Mouse (Mus musculus) kidney, adult 9 months (tissue): ENCODE measurements at regions not wholly inside any gene's neighbourhood (a gene's known extent, or its start where the extent isn't known, plus 50 kb on each side); places are given as distances from the start of the nearest gene placed in this dataset.

Experiments
- DNase-seq: peaks from one replicate; pipeline ENCODE4 v3.0.0; 2022

DNA sequence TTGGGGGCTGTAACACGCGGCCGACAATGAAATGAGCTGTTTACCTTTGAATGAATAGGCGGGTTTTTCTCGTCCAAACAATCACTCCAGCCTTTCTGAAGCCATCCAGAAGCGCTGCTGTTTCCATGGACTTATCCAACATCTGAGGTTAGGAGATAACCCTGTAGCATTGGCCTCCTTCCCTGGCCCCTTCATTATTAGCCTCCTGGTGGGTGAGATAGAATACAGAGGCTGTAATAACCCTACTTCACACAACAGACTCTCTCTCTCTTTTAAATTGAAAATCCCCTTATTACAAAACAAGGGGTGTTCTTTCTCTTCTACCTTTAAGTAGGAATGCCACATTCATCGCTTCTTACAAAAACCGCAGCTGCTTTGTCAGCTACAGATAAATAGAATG, 646.8 kb downstream of the Nedd1 start:
- DNase-seq = no peak

DNA sequence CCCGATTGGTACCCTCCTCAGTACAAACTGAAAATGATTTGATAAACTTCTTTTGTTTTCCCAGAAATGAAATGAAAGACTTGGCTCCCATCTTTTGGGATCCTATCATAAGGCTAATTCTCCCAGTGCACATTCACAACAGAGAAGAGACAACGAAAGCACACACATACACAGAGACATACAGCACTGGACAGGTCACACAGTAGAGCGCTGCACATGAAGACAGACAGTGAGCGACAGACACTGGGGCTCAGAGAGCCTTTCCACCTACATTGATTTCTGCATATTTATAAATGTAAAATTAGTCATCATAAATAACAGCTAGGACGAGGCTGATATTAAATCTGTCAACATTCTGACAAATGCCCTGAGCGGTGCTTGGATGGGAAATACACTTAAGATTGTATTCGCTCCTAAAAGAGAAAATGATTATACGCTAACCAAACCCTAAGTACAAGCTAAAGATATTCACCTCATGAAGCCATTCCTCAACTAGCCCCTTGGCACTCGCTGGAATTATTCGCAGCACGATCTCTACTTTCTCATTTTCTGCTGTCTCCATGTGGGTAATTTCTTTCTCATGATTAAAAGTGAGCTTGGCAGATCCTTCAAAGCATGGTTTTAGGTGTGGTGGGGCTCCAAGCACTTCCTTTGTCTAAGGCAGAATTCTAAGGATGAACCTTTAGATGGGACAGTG, 647.4 kb downstream of the Nedd1 start:
- DNase-seq = no peak

DNA sequence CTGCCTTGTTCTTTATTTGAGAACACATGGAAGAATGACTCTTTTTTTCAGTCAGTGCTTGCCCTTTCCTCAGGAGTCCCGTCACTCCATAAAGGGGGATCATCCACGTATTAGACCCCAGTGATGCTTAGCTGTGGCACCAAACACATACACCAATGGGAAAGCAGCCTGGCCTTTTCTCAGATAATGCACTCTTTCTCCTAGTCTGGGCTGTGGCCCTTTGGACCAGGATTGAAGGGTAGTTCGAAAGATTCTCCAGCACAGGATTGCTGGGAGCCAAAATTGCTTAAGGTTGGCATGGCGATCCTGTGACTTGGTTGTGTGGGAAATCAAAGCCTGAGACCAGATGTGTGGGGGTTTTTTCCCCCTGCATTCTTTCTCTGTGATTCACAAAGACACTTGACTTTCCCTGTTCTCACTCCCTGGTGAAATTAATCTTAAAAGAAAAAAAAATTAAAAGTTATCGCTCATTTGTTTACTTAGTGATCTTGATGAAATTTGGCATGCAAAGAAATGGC, 648.3 kb downstream of the Nedd1 start:
- no peak for DNase-seq

DNA sequence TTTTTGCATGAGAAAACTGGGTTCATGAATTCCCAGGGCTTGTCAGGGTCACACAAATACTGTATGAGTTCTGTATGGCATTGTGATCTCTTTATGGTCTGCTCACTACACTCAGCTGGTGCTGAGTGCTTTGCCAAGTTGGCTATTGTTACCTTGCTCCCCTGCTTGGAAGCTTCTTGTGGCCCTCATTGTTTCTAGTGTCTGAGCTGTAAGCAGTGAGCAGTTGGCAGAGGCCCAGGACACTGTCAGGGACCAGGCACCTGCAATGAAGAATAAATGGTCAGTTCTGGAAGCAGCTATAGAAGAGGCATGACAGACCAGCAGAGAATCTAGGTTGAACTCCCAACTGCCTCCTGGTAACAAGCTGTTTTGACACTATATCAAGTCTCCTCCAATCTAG, 677.4 kb downstream of the Nedd1 start:
- no peak for DNase-seq

DNA sequence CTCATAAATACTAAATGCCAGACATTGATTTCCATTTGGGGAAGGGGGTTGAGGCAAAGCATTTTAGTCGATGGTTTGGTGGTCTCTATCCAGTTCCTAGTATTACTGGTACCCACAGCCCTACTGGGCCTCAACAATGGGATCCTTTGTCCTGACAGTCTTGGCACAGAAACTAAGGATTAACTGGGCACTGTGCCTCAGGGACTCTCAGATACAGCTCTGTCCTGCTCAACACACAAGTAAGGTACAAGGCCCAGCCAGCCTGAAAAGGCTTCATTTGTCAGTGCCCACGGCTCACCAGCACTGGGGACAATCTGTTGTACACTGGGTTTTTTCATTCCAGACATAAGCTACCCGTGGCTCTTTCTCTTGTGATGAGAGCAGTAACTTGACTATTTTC, 686.0 kb downstream of the Nedd1 start:
- no peak for DNase-seq

DNA sequence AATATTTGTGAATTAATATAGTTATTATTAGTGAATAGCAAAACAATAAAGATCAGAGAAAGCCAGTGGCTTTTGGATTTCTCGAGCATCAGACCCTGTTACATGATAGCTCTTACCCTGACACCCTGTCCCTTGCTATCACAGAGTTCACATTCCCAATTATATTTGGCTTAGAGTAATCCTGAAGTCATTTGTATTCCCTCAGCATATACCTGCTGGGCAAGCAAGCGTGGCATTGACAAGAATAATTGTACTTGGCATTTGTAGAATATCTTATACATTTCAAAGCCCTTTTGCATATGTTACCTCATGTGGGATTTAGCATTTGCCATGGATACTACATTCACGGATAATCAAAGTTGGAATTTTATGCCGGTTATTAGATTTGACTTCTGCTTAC, 692.0 kb downstream of the Nedd1 start:
- DNase-seq = no peak

DNA sequence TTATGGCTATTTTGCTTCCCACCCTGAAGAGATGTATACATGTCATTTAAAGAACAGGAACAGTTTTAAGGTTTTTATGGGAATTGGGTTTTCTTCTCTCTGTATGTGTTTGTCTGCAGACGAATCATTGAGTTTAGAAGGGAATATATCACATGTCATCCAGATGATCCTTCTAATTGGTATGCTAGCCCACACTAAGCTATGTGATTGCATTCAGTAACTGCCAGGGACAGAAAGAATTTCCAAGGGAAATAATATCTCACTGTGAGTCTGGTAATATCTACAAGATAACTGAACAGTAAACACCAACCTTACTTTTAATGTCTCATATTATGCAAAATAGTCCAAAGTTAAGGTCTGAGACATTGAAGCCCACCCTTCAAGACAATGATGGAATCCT, 698.0 kb downstream of the Nedd1 start:
- DNase-seq = no peak

DNA sequence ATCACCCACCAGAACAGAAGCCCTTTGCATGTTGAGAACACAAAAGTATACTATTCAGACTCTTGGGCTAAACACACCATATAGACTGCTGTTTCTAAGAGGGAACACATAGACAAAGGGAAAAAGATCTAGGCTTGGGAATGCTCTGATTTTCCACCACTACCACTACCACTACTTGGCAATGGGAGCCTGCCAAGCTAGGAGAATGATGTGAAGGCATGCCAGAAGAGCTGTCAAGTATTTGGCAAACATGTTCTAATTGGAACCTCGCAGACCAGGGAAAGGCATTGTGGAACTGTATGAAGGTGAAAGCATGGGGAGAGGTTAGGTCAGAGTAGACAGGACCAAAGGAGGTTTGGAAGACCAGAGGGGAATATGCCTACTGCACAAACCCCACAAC, 701.2 kb downstream of the Nedd1 start:
- no peak for DNase-seq

DNA sequence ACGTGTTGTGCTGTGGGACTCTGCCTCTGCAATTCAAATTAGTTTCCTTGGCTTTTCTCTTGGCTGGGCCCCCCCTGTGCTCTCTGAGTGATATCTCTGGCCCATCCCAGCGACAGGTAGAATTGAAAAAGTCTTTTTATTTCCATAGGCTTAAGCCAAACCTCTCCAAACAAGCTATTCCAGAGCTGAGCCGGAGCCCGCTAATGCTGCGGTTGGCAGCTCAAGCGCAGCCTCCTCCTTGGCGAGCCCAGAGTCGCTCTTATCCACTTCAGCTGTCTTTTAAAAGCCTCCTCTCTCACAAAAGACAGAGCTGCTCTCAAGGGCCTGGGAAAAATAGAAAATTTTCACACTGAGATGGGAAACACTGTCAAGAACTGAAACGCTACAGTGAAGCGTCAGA, 712.7 kb downstream of the Nedd1 start:
- DNase-seq = no peak

DNA sequence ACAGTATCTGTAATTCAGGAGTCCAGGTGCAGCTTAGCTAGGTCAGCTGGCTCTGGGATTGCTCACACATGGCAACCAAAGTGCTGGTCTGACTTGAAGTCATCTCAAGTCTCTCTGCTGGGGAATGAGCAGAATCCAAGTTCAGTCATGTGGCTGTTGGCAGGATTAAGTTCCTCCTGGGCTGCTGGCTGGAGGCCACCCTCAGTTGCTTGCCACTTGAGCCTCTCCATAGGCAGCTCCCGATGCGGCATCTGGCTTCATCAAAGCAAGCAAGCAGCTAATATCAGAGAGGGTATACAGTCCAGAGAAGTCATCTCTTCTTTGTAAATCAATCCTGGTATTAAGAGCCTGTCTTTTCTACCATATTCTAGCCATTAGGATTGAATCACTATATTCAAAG, 714.3 kb downstream of the Nedd1 start:
- DNase-seq = peak; percentile 5

DNA sequence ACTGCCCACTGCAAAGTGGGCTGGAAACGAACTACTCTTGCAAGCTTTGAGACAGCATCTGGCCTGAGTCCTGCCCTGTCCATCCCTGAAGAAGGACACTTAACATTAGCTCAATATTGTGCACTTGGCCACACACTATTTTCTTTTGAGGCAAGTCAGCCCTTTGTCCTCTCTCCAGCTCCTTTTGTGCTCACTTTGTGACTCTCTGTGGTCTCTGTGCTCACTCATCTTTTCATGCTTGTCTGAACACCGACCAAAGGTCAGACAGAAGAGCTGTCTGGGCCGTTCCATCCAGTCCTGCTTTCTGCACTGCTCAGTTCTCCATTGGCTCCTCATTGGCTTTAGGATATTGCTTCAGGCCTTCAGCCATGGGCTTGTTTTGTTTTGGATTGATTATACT, 715.8 kb downstream of the Nedd1 start:
- DNase-seq = peak; percentile 59

DNA sequence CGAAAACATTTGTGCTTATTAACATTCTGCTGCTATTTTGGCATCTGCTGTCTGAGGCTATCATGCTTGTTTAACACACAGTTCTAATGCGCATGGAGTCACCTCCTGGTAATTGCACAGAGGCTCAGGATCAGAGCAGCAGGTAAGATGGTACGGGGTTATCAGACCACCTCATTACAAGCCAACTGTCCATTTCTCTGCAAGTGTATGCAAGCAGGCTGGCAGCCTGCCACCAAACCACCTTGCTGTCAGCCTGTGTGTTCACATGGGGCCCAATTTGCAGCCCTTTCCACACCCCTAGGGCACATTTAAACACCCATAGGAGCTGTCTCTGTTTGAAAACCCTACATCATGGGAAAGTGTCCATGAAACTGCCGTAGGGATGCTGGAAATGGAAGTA, 731.2 kb downstream of the Nedd1 start:
- DNase-seq = no peak

DNA sequence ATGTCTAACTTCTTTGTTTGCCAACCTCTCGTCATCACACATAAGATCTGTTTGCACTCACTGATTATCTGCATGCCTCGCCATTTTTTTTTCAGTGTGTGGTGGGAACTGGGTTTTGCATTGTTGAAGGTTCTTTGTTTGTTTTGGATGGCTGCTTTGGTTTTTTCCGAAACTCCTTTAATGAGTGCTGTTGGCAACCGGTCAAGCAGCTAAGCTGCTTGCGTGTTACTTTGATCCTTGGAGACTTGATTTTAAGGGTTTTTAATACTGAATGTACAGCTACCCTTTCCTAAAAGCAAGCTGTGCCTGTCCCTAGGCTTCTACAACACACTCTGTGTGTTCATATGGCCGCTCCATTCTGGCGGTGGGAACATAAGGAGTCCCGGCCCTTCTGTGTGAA, 733.9 kb downstream of the Nedd1 start:
- DNase-seq = peak; percentile 19

DNA sequence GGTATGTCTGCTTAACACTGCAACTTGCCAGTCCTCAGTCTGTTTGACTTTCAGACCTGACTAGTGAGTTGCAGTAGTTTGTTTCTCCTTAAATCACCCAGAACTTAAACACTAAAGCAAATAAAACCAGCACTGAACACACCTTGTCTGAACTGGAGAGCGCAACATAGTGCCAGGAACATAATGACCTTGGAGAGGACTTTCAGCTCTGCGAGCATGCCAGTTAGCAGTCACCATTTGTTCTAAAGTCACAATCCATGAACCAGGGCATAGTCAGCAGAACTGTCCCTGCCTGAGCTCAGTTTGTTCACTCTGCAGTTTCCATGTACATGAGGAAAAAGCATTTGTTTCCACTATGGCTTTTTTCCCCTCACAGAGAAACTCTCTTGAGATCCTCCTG, 742.4 kb downstream of the Nedd1 start:
- peak; percentile 40 for DNase-seq

DNA sequence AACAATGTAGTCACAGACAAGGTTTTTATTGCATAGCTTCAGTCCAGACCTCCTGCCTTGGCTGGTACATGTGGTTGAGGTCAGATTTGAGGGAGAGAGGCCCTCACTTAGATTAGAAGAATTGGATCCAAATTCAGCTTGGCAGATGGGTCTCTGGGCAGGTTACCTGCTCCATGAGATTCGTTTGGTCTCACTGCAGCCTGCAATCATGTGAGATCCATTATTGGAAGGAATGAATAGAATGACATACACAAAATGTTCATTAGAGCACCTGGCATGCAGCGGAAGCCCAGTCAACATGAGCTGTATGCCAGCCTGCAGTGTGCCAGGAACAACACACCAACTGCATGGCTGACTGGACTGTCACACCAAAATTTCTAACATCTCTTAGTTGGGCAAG, 750.3 kb downstream of the Nedd1 start:
- no peak for DNase-seq

DNA sequence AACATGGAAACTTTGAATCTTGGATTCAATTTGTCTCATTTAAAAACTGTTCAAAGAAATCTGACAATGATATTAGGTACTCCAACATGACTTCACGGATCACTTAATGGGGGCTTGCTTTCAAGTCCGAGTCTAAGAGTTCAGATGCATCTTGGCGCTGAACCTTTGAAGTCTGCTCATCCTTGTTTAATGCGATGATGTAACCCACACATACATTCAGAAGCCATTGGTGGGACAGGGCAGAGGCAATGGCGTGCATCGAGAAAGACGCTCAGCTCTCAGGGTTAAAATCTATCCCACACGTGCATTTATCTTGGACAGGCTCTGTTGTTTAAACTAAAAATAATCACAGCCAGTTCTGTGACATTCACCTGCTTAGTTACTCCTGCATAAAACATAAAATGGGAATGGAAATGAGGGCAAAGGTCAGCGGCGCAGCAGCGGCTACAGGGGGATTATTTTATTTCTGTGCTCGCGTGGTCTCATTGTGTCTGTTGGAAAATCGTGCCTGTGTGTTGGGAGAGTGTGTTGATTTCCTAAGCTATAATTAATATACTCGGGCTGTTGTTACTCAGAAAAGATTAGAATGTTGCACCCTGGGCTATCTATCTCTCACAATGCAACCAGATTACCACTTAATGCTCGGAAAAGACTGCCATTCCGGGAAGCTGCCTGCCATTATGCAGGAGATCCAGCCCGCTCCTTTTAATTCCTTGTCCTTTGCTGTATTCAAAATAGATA, 754.5 kb downstream of the Nedd1 start:
- DNase-seq = no peak

DNA sequence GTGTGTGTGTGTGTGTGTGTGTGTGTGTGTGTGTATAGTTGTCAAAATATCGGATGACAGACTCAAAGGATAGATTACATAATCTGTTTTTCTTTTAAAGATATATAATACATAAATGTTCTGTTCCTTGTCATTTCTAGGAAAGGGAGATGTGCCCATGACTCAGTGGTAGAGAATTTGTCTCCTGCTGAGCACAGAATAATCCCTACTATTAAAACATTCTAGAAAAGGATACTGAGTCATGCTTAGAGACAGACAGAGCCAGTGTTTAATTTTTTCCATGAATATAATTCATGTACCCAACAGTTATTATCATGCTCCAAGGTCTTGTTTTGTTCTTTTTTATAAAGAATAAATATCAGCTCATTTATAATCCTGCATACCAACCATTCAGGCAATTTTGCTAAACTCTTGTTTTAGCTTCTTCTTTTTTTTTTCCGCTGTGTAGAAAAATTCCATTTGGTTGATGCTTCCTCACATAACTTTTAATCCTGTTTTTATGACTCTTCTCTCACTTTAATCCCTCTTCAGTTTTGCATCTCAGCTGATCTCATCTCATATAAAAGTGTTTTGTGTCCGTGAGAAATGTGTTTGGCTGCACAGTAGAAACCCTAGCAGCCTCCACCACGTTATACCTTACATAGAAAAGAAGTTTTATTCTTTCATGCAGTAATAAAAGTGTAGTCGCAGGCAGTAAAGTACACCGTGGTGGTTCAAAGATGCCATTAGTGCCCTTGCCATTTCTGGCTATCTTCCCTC, 762.3 kb downstream of the Nedd1 start:
- no peak for DNase-seq

DNA sequence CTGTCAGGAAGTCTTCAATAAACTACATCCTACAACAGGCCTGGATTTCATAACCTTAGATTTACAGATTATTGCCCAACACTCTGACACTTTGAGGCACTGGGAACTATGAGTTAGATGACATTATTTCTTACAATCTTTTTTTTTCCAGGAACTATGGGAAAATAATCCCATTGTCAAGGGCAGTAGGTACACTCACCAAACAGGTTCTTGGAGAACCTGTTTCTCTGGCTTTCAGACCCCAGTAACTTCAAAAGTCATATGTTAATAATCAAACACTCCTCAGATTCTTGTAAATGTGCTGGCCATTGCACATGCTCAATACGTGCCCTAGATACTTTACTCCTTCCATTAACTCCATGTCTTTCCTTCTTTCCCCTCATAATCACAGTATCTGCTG, 769.1 kb downstream of the Nedd1 start:
- DNase-seq = peak; percentile 15

DNA sequence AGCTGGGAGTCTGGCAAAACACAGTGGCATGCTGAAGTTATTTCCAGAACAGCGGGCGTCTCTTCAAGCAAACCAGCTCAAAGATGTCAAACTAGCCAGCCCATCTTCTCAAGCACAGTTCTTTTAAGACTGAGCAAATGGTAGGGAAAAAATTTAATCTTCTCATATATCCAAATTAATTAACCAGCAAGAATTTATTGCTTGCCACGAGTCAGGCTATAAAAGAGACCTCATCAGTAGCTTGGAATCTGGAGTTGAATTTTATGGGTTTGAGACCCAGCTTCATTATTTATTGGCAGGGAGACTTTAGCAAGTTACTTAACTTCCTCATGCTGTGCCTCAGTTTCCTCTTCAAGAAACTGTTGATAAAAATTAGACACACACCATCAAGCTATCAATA, 742.5 kb upstream of the Tmpo start:
- DNase-seq = no peak

DNA sequence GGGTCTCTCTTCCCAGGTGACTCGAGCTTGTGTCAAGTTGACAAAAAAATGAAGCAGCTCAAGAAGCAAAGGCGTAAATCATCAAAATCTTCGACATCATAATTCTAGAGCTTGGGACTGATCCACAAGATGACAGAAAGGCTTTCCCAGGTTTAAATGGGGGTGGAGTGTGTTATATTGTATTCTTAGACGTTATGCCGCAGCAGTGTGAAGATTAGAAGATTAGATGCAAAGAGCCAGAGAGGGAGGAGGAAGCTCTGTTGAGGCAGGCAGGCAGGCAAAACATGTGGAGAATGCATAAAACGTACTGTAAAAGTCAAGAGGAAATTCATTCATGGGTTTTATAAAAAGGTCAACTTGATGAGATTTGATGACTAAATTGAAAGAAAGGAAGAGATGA, 708.7 kb upstream of the Tmpo start:
- DNase-seq = no peak

DNA sequence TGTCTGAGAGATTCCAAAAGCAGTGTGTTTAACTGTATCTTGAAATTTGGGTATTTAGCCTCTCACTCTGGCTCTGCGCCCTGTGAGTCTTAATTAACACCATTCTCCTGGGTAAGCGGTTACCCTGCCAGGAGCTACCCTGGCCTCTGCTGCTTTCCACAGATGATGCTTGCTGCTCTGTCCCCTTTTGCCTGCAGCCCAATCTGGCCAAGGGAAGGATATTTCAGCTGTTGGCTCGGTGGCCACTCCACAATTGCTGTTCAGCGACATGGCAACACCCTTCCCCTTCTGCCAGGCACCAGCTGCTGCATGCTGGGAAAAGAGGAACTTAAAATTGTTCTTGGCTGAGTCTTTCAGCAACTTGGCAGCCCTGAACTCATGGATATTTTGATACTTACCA, 707.4 kb upstream of the Tmpo start:
- DNase-seq = no peak

DNA sequence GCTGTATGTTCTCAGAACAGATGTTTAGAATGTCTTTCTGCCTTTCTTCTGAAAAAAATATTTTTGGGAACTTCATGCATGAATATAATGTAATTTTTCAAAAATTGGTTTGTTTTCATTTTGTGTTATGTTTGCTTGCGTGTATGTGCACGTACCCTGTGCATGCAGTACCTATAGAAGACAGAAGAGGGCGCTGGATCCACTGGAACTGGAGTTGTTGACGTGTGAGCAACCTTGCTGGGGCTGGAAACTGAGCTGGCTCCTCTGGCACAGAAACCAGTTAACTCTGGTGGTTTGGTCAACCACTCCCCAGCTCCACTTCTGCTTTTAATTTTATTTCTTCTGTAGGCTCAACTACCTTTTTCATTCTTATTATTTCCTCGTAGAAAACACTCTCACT, 702.0 kb upstream of the Tmpo start:
- DNase-seq = peak; percentile 26

DNA sequence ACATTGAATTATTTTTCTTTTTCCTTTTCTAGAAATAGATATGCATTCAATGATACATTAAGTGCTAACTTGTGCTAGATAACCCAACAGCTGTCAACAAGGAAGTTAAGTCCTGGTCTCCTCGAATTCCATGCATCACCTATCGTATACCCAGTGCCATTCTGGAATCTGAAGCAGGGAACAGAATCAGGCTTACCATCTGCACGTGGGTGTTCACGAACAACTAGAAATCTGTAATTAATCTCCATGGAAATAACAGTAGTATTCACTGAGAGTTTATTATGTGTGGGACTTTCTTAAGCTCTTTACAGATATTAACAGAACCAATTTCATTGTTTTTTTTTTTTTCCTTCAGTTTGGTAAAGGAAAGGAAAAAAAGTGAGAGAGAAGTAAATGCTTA, 701.4 kb upstream of the Tmpo start:
- DNase-seq = no peak
